Mouse (Mus musculus) brain, adult 2 months (tissue): ENCODE results near the gene Atg14.
"Not testable (repeated sequence)": the region's sequence is repeated elsewhere in the genome, so short reads cannot be mapped to it uniquely, and the experiment has no call there.

ENCODE experiments used
- DNase-seq: peaks from one replicate; pipeline ENCODE4 v3.0.0; 2011; ENCODE audit warnings: low read depth, low spot score

Gene Atg14

GRCm38 (mm10) chr14:47570549-47570948, at the start of gene Atg14:
TSS of gene Atg14 (minus strand) at chr14:47570649.
- not testable (repeated sequence) for DNase-seq

GRCm38 (mm10) chr14:47618891-47619290, 48.4 kb upstream of the Atg14 start:
- DNase-seq, result no peak

GRCm38 (mm10) chr14:47613254-47613653, 42.8 kb upstream of the Atg14 start:
- no peak for DNase-seq

GRCm38 (mm10) chr14:47597942-47598388, 27.5 kb upstream of the Atg14 start:
- peak; percentile 84 for DNase-seq

GRCm38 (mm10) chr14:47594426-47595103, 24.1 kb upstream of the Atg14 start:
- no peak for DNase-seq

GRCm38 (mm10) chr14:47590391-47590975, 20.0 kb upstream of the Atg14 start:
- peak; percentile 75 for DNase-seq

GRCm38 (mm10) chr14:47589444-47589843, 19.0 kb upstream of the Atg14 start:
- DNase-seq, result no peak

GRCm38 (mm10) chr14:47584346-47584745, 13.9 kb upstream of the Atg14 start:
- no peak for DNase-seq

- DNase-seq, result peak; percentile 15
Measured at GRCm38 (mm10) chr14:47581681-47582080, 11.2 kb upstream of the Atg14 start.

GRCm38 (mm10) chr14:47581280-47581679, 10.8 kb upstream of the Atg14 start:
- DNase-seq, result no peak

- DNase-seq, result peak; percentile 19
Measured at GRCm38 (mm10) chr14:47578086-47578485, 7.6 kb upstream of the Atg14 start.

- DNase-seq, result no peak
Measured at GRCm38 (mm10) chr14:47576687-47577086, 6.2 kb upstream of the Atg14 start.

- no peak for DNase-seq
Measured at GRCm38 (mm10) chr14:47574721-47575120, 4.3 kb upstream of the Atg14 start.

- DNase-seq, result no peak
Measured at GRCm38 (mm10) chr14:47572707-47573106, 2.3 kb upstream of the Atg14 start.

GRCm38 (mm10) chr14:47567962-47568652, 2.3 kb downstream of the Atg14 start:
- DNase-seq, result peak; percentile 98

GRCm38 (mm10) chr14:47563106-47563505, 7.3 kb downstream of the Atg14 start:
- DNase-seq, result no peak

- DNase-seq, result no peak
Measured at GRCm38 (mm10) chr14:47562530-47562929, 7.9 kb downstream of the Atg14 start.

- no peak for DNase-seq
Measured at GRCm38 (mm10) chr14:47560714-47561113, 9.7 kb downstream of the Atg14 start.

GRCm38 (mm10) chr14:47555225-47555624, 15.2 kb downstream of the Atg14 start:
- no peak for DNase-seq

GRCm38 (mm10) chr14:47554236-47554635, 16.2 kb downstream of the Atg14 start:
- DNase-seq, result no peak

- no peak for DNase-seq
Measured at GRCm38 (mm10) chr14:47553380-47553779, 17.1 kb downstream of the Atg14 start.

GRCm38 (mm10) chr14:47551668-47552067, 18.8 kb downstream of the Atg14 start:
- DNase-seq, result no peak

- DNase-seq, result no peak
Measured at GRCm38 (mm10) chr14:47544877-47545276, 25.6 kb downstream of the Atg14 start.
